Mouse (Mus musculus) midbrain, postnatal 0 days (tissue): ENCODE data around the gene Ccdc83. TPM values are rescaled to one million over a fixed set of nuclear protein-coding genes. Genes with fewer than 3 reads are reported as not detected.

ENCODE experiments used
- ATAC-seq: fragments of 200-750 bp; cut with Nextera tagmentation; 2 replicates; pipeline ENCODE4 v1.8.0; 2017; ENCODE audit warnings: moderate number of reproducible peaks, mild to moderate bottlenecking, moderate TSS enrichment, moderate library complexity; ENCODE audit not compliant: low FRiP score
- DNase-seq: peaks from one replicate; pipeline ENCODE4 v3.0.0-alpha.2; 2015; ENCODE audit warnings: low spot score
- H3K27ac ChIP-seq: fragments of 300-500 bp; sonication (generic); 2 replicates; pipeline ENCODE4 v1.5.1; 2014; ENCODE audit warnings: low read depth, mild to moderate bottlenecking, low read length, mixed read lengths
- H3K27me3 ChIP-seq: fragments of 300-500 bp; sonication (generic); 2 replicates; pipeline ENCODE4 v1.6.1; 2014; ENCODE audit warnings: low read length, control low read depth, mixed read lengths; ENCODE audit not compliant: insufficient read depth
- H3K36me3 ChIP-seq: fragments of 300-500 bp; sonication (generic); 2 replicates; pipeline ENCODE4 v1.6.1; 2014; ENCODE audit warnings: low read length, control low read depth, mixed read lengths; ENCODE audit not compliant: insufficient read depth
- H3K4me1 ChIP-seq: fragments of 300-500 bp; sonication (generic); 2 replicates; pipeline ENCODE4 v1.6.1; 2014; ENCODE audit warnings: mild to moderate bottlenecking, control low read depth, antibody characterized with exemption, low read length, mixed read lengths; ENCODE audit not compliant: insufficient read depth
- H3K4me2 ChIP-seq: fragments of 300-500 bp; sonication (generic); 2 replicates; pipeline ENCODE4 v1.6.1; 2014; ENCODE audit warnings: low read depth, mild to moderate bottlenecking, low read length, mixed read lengths; ENCODE audit not compliant: poor library complexity, severe bottlenecking
- H3K4me3 ChIP-seq: fragments of 300-500 bp; sonication (generic); 2 replicates; pipeline ENCODE4 v1.5.1; 2014; ENCODE audit warnings: low read depth, mild to moderate bottlenecking, low read length, moderate library complexity
- H3K9ac ChIP-seq: fragments of 300-500 bp; sonication (generic); replicated peaks from 2 replicates; pipeline ENCODE4 v1.6.1; 2014; ENCODE audit warnings: mild to moderate bottlenecking, low read length, moderate library complexity, mixed read lengths; ENCODE audit not compliant: poor library complexity, severe bottlenecking
- H3K9me3 ChIP-seq: fragments of 300-500 bp; sonication (generic); 2 replicates; pipeline ENCODE4 v1.6.1; 2016; ENCODE audit warnings: low read length, control low read depth
- CTCF ChIP-seq: IDR thresholded peaks from 2 replicates; pipeline ENCODE4 v1.5.1; 2016; ENCODE audit warnings: antibody characterized with exemption, mild to moderate bottlenecking
- WGBS: fragments of 180-500 bp; shearing (Covaris S2); extraction: QIAGEN DNeasy Blood & Tissue Kit; methylation state at CpG from one replicate; pipeline ENCODE4 v1.1.7; 2014; 5-methylcytosine and 5-hydroxymethylcytosine counted together
- polyA plus RNA-seq: library from polyadenylated mRNA; unstranded; fragments of >200 nt; fragmentation: Nextera tagmentation; extraction: Ambion mirVana; gene quantifications from 2 replicates; pipeline ENCODE4 v1.2.1, GENCODE M21; 2015
- total RNA-seq: library from RNA; depleted of rRNA; stranded (reverse); fragments of >200 nt; gene quantifications from 2 replicates; pipeline ENCODE4 v1.2.3, GENCODE M21; 2014

The Ccdc83 gene
- total and polyA plus RNA-seq, 2 experiments from 2014 or later, result not detected

DNA sequence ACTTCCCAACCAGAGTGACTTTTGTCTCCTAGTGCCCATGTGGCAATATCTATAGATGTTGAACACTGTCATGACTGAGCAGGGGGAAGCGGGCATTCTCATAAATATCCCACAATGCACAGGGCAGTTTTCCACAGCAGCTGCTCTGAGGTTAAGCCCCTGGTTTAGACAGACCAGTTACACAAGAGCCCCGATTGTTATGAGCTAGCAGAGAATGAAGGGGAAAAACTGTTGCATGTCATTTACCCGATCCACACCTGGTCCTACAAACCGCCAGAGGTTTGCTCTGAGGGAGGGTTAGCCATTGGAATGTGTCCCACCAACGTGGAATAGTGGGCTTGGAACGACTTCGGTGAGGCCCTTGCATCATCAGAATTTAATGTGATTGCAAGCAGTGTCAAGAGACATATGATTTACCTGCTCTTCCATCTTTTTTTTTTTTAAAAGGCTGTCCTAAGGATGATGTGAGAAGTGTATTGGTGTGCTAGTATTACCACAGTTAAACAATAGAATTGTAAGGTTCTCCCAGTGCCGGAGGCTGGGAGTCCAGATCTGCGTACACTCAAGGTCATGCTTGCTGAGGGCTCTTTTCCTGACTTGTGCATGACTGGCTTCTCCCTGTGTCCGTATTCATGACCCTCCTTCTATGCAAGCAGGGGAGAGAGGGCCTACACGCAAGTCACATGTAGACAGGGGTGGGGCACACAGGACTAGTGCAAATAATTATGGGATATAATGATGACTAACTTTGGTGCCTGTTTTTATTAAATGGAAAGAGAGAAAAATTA, 16.4 kb upstream of the Ccdc83 start:
- DNase-seq, result no peak
- no peak for ATAC-seq
- H3K27ac ChIP-seq, result no peak overlapping the region
- H3K27me3 ChIP-seq, result no peaks in the 10 kb centered on the region
- no peak for TF ChIP-seq CTCF
- H3K9ac ChIP-seq, result no peak overlapping the region
- 83% methylated on average over 11 of the region's 11 CpGs for WGBS
- no peaks in the 10 kb centered on the region for H3K36me3 ChIP-seq
- no peaks in the 10 kb centered on the region for H3K9me3 ChIP-seq
- no peak overlapping the region for H3K4me2 ChIP-seq
- H3K4me1 ChIP-seq, result no peaks in the 10 kb centered on the region
- no peak overlapping the region for H3K4me3 ChIP-seq

DNA sequence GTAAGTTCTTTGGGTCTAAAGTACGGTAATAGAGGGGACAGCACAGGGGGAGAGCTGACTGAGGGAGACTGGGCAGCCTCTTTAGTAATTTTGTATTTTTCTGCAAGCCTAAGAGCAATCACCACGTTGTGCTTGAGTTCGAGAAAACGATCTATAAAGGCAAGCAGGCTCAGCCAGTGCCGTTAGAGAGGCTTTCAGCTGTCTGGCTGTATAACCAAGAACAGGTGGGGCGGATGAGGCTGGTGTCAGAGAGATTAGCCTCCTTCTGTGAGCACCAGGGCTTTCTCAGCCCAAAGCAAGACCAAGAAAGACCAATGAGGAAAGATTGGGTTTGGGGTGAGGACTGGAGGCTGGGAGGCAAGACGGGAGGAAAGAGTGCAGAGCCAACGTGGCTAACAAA, 15.3 kb upstream of the Ccdc83 start:
- no peak overlapping the region for H3K4me2 ChIP-seq
- H3K4me1 ChIP-seq, result no peaks in the 10 kb centered on the region
- 68% methylated on average over 8 of the region's 8 CpGs for WGBS
- ATAC-seq, result no peak
- no peak overlapping the region for H3K9ac ChIP-seq
- no peaks in the 10 kb centered on the region for H3K36me3 ChIP-seq
- H3K4me3 ChIP-seq, result no peak overlapping the region
- no peak for DNase-seq
- H3K9me3 ChIP-seq, result no peaks in the 10 kb centered on the region
- no peak for TF ChIP-seq CTCF
- no peak overlapping the region for H3K27ac ChIP-seq
- no peaks in the 10 kb centered on the region for H3K27me3 ChIP-seq

DNA sequence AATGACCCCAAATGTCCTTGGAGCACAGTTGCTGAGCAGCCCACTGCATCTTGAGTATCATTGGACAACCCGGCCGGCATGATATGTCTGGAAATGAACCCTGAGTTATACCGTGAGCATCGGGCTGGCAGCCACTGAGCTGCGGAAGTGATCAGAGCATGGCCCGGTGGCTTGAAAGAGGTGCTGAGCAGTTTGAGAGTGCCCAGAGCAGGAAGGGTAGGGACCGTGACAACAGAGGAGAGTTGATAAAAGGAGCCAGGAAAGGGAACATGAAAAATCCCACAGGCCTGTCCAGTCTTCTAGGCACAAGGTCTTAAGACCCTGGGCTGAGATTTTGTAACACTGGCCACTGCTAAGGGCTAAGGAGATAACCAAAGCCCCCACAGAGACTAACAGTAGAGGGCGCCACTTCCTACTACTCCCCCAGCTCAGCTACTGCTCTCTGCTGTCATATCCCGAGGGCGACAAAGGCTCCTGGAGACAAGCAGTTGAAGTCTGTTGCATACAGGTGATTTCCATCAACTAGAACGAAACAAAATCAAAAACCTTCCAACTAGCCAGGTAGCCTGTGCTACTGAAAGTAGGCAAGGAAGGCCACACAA, 14.8 kb upstream of the Ccdc83 start:
- H3K27ac ChIP-seq, result no peak overlapping the region
- H3K27me3 ChIP-seq, result no peaks in the 10 kb centered on the region
- no peaks in the 10 kb centered on the region for H3K4me1 ChIP-seq
- 69% methylated on average over 11 of the region's 11 CpGs for WGBS
- TF ChIP-seq CTCF, result peak; percentile 45
- no peaks in the 10 kb centered on the region for H3K36me3 ChIP-seq
- H3K4me2 ChIP-seq, result no peak overlapping the region
- no peak for ATAC-seq
- no peak for DNase-seq
- no peak overlapping the region for H3K9ac ChIP-seq
- H3K4me3 ChIP-seq, result no peak overlapping the region
- no peaks in the 10 kb centered on the region for H3K9me3 ChIP-seq

DNA sequence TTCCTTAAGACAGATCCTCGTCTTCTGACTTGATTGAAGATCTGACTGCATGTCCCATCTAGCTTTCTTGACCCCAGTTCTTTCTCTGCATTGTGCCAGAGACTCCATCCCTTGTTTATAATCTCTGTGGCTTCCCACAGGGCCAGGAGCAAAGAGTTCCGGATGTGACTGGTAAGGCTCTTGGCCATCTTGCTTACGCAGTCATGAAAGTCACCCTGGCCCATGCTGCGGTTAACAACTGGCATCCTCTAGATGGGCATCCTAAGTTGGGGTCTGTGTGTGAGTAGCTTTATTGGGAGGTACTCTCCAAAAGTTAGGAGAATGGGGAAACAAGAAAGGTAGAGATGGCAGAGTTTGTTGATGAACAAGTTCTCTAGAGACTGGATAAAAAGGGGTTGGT, 13.6 kb upstream of the Ccdc83 start:
- no peak for TF ChIP-seq CTCF
- Histone ChIP-seq H3K9me3 (no peaks in the 10 kb centered on the region), H3K4me3 (no peak overlapping the region), H3K4me2 (no peak overlapping the region), H3K9ac (no peak overlapping the region), H3K36me3 (no peaks in the 10 kb centered on the region), H3K27ac (no peak overlapping the region), H3K4me1 (no peaks in the 10 kb centered on the region), H3K27me3 (no peaks in the 10 kb centered on the region)
- DNase-seq (no peak), ATAC-seq (no peak)
- 91% methylated on average over 4 of the region's 4 CpGs for WGBS

DNA sequence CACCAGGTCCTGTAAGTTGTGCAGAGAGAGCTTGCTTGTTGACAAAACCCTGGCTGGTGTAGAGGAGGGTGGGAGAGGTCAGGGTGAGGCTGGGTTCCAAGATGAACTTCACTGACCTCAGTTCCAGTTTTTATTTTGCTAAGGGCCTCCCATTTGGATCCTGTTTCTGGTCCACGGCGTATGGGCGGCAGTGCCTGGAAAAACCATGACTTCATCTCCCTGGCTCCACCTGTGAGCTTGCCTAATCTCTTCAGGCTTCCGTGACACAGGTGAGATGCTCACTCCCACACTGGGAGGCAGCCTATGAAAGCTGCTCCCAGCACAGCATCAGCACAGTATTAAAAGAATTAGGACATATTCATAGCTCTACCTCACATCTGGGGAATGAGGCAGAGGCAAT, 12.2 kb upstream of the Ccdc83 start:
- WGBS, result 86% methylated on average over 4 of the region's 4 CpGs
- ATAC-seq (no peak), DNase-seq (no peak)
- no peaks in the 10 kb centered on the region for H3K9me3 ChIP-seq
- no peak overlapping the region for H3K4me3 ChIP-seq
- H3K9ac ChIP-seq, result no peak overlapping the region
- no peak for TF ChIP-seq CTCF
- H3K36me3 ChIP-seq, result no peaks in the 10 kb centered on the region
- H3K4me1 ChIP-seq, result no peaks in the 10 kb centered on the region
- H3K27ac ChIP-seq, result no peak overlapping the region
- H3K27me3 ChIP-seq, result no peaks in the 10 kb centered on the region
- H3K4me2 ChIP-seq, result no peak overlapping the region

DNA sequence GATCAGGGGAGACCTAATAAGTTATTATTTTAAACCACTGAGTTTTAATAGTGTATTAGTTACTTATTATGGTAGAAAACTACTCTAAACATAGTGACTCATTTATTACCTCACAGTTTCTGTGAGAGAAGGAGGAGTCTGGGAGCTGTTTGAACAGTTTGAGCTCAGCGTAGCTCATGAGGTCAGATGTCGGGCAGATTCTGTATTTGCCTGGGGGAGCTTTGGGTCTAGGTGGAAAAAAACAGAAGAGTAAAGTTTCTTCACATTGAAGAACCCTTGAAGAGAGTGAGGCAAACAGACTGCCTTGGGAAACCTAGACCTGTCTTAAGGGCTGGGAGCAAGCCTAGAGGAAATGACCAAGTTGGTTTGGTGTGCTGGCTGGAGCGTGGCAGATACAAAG, 11.7 kb upstream of the Ccdc83 start:
- 94% methylated on average over 3 of the region's 3 CpGs for WGBS
- no peak overlapping the region for H3K4me2 ChIP-seq
- no peaks in the 10 kb centered on the region for H3K27me3 ChIP-seq
- H3K36me3 ChIP-seq, result no peaks in the 10 kb centered on the region
- ATAC-seq, result no peak
- no peak overlapping the region for H3K27ac ChIP-seq
- no peak overlapping the region for H3K4me3 ChIP-seq
- DNase-seq, result no peak
- H3K9ac ChIP-seq, result no peak overlapping the region
- no peaks in the 10 kb centered on the region for H3K4me1 ChIP-seq
- no peaks in the 10 kb centered on the region for H3K9me3 ChIP-seq
- TF ChIP-seq CTCF, result no peak
